Mouse (Mus musculus) heart, adult 2 months (tissue): ENCODE measurements at regions not wholly inside any gene's neighbourhood (a gene's known extent, or its start where the extent isn't known, plus 50 kb on each side); places are given as distances from the start of the nearest gene placed in this dataset.

Experiments used
- DNase-seq, 2 experiments: peaks; one replicate each; pipeline ENCODE4 v3.0.0; 2021
- H3K27ac ChIP-seq: fragments of 200-600 bp; 2 replicates; pipeline ENCODE4 v1.8.1; 2022
- H3K27me3 ChIP-seq: fragments of 200-500 bp; 2 replicates; pipeline ENCODE4 v1.6.1; 2012; ENCODE audit warnings: mild to moderate bottlenecking, low read length, inconsistent platforms, mixed read lengths; ENCODE audit not compliant: control insufficient read depth, insufficient read depth
- H3K36me3 ChIP-seq: fragments of 200-500 bp; 2 replicates; pipeline ENCODE4 v1.6.1; 2012; ENCODE audit warnings: low read length, inconsistent platforms; ENCODE audit not compliant: control insufficient read depth, insufficient read depth
- H3K4me1 ChIP-seq: fragments of 200-500 bp; 2 replicates; pipeline ENCODE4 v1.6.1; 2011; ENCODE audit warnings: low read length; ENCODE audit not compliant: control insufficient read depth, insufficient read depth
- H3K4me3 ChIP-seq: fragments of 200-600 bp; 2 replicates; pipeline ENCODE4 v1.8.1; 2022
- H3K79me2 ChIP-seq: fragments of 200-500 bp; replicated peaks from 2 replicates; pipeline ENCODE4 v1.6.1; 2012; ENCODE audit warnings: mild to moderate bottlenecking, inconsistent platforms, low read length, moderate library complexity, mixed read lengths; ENCODE audit not compliant: control insufficient read depth, insufficient read depth
- H3K9ac ChIP-seq: fragments of 200-500 bp; 2 replicates; pipeline ENCODE4 v1.6.1; 2012; ENCODE audit warnings: low read depth, mild to moderate bottlenecking, control low read depth, inconsistent platforms, low read length, mixed read lengths
- CTCF ChIP-seq: fragments of 200-600 bp; IDR thresholded peaks from 2 replicates; pipeline ENCODE4 v1.8.1; 2022; ENCODE audit warnings: antibody characterized with exemption, mild to moderate bottlenecking, moderate library complexity
- EP300 ChIP-seq: fragments of 200-500 bp; IDR thresholded peaks from 2 replicates; pipeline ENCODE4 v1.6.1; 2011; ENCODE audit warnings: low read depth, low read length, control low read depth; ENCODE audit not compliant: insufficient read depth
- POLR2A ChIP-seq: fragments of 200-500 bp; IDR thresholded peaks from 2 replicates; pipeline ENCODE4 v1.6.1; 2011; ENCODE audit warnings: mild to moderate bottlenecking, low read depth, low read length, control low read depth; ENCODE audit not compliant: insufficient read depth
- whole genome bisulfite sequencing: fragments of 180-500 bp; shearing (Covaris S2); methylation state at CpG from one replicate; pipeline ENCODE4 v1.1.7; 2018; 5-methylcytosine and 5-hydroxymethylcytosine counted together
- intact Hi-C: fragments of 180-260 bp; cut with DNase I; formaldehyde crosslinking; loops from one replicate; pipeline ENCODE4 v1.15.1; 2025

DNA sequence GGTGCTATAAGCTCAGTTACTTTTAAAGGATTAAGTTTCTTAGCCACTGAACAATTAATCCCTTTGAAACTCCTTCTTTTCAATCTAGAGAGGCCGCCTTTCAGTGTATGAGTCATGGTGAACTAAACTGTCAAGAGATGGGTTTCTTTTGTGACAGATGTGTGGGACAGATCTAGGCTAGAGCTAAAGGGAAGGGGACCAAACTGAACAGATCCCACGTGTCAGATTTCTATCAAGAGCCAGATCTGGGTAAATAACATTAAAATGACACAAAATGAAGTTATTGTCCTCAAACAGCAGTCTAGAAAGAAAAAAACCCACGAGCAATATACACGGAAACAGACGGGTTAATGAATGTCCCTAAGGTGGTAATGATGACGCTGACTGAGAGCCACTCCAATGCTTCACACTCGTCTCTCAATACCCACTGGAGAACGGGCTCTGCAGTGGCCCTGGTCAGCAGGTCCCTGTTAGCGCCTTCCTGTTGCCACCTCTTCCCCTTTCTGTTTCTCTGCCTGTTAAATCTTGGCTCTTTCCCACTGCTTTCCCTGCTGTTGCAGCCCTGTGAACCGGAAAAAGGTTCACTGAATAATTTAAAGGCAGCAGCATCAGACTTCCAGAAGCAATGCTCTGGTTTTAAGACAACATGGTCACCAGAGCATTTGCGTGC is 52.7 kb upstream of the Rab3gap2 start:
- no peaks in the 10 kb centered on the region for H3K27me3 ChIP-seq
- no peaks in the 10 kb centered on the region for H3K36me3 ChIP-seq
- TF ChIP-seq EP300 (no peak), POLR2A (no peak), CTCF (no peak)
- no peak for DNase-seq
- H3K4me1 ChIP-seq: no peaks in the 10 kb centered on the region
- WGBS: 52% methylated on average over 11 of the region's 11 CpGs
- H3K9ac ChIP-seq: no peak overlapping the region
- no peak overlapping the region for H3K4me3 ChIP-seq
- H3K27ac ChIP-seq: no peak overlapping the region
- no peaks in the 10 kb centered on the region for H3K79me2 ChIP-seq
- intact Hi-C loops: no loop called here

- Histone ChIP-seq H3K9ac (no peak overlapping the region), H3K79me2 (no peaks in the 10 kb centered on the region), H3K4me1 (no peaks in the 10 kb centered on the region), H3K27me3 (no peaks in the 10 kb centered on the region), H3K4me3 (no peak overlapping the region), H3K36me3 (no peaks in the 10 kb centered on the region), H3K27ac (no peak overlapping the region)
- WGBS: 80% methylated on average over 15 of the region's 15 CpGs
- intact Hi-C loops: no loop called here
- DNase-seq: no peak
- TF ChIP-seq POLR2A: no peak
- TF ChIP-seq EP300: no peak
- TF ChIP-seq CTCF: no peak
Observed at GRCm38 (mm10) chr1:185150431-185151129, 53.3 kb upstream of the Rab3gap2 start.

DNA sequence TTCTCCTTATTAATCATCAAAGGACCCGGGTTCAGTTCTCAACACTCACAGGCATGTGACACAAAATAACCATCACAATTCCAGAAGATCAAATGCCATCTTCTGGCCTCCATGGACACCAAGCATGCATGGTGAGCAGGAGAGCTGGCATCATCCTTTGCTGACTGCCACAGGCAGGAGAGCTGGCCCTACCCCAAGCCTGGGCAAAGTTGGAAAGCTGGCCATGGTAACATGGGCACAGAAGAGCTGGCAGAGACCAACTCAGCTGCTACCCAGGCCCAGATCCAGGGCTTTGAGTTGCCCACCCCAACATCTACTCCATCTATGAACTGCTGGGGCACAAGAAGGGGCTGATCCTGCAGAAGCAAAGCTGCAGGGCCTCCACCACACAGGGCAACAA is 59.1 kb upstream of the Rab3gap2 start:
- Histone ChIP-seq H3K9ac (no peak overlapping the region), H3K79me2 (no peaks in the 10 kb centered on the region), H3K36me3 (no peaks in the 10 kb centered on the region), H3K4me3 (no peak overlapping the region), H3K27me3 (no peaks in the 10 kb centered on the region), H3K27ac (no peak overlapping the region), H3K4me1 (no peaks in the 10 kb centered on the region)
- TF ChIP-seq POLR2A: no peak
- TF ChIP-seq CTCF: no peak
- TF ChIP-seq EP300: no peak
- intact Hi-C loops: no loop called here
- 92% methylated on average over 1 of the region's 1 CpGs for WGBS
- DNase-seq: no peak

- no peaks in the 10 kb centered on the region for H3K4me1 ChIP-seq
- H3K36me3 ChIP-seq: no peaks in the 10 kb centered on the region
- DNase-seq: no peak
- TF ChIP-seq POLR2A (no peak), CTCF (no peak)
- H3K27ac ChIP-seq: no peak overlapping the region
- H3K27me3 ChIP-seq: no peaks in the 10 kb centered on the region
- H3K4me3 ChIP-seq: no peak overlapping the region
- intact Hi-C loops: no loop called here
- H3K9ac ChIP-seq: no peak overlapping the region
- H3K79me2 ChIP-seq: no peaks in the 10 kb centered on the region
- WGBS: 91% methylated on average over 15 of the region's 15 CpGs
Observed at GRCm38 (mm10) chr1:185144006-185144405, 59.9 kb upstream of the Rab3gap2 start.

GRCm38 (mm10) chr1:185140317-185140716 is 63.6 kb upstream of the Rab3gap2 start:
- Histone ChIP-seq H3K4me3 (no peak overlapping the region), H3K79me2 (no peaks in the 10 kb centered on the region), H3K27me3 (no peaks in the 10 kb centered on the region), H3K4me1 (no peaks in the 10 kb centered on the region), H3K9ac (no peak overlapping the region), H3K36me3 (no peaks in the 10 kb centered on the region), H3K27ac (no peak overlapping the region)
- intact Hi-C loops: no loop called here
- TF ChIP-seq EP300: no peak
- no peak for TF ChIP-seq POLR2A
- no peak for TF ChIP-seq CTCF
- WGBS: 75% methylated on average over 5 of the region's 5 CpGs
- DNase-seq: no peak

DNA sequence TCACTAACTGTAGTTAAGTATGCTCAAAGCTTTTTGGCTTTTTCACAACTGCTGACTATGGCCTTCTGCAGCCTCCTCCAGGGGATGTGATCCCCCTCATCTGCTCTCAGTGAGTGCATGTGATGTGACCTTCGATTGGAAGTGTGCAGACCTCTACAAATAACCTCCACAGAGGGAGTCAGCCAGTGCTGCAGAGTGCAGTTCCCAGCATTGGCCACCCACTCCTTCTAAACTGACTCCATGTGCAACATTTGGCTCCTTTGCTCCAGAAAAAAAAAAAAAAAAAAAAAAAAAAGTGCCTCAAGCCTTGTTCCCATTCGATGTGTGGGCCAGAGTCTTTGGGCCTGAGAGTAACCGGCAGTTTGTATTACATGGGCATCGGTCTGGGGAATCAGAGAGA is 75.7 kb upstream of the Rab3gap2 start:
- Histone ChIP-seq H3K36me3 (no peaks in the 10 kb centered on the region), H3K4me1 (no peaks in the 10 kb centered on the region), H3K79me2 (no peaks in the 10 kb centered on the region), H3K27me3 (no peaks in the 10 kb centered on the region), H3K27ac (no peak overlapping the region), H3K9ac (no peak overlapping the region), H3K4me3 (no peak overlapping the region)
- DNase-seq: no peak
- intact Hi-C loops: no loop called here
- TF ChIP-seq EP300 (no peak), POLR2A (no peak), CTCF (no peak)
- WGBS: 64% methylated on average over 4 of the region's 4 CpGs
